Mouse (Mus musculus) neural tube, embryonic 12.5 days (tissue): ENCODE results near the gene Podn. TPM values are rescaled to one million over a fixed set of nuclear protein-coding genes. Genes with fewer than 3 reads are reported as not detected.

ENCODE experiments used
- ATAC-seq: fragments of 200-750 bp; cut with Nextera tagmentation; 2 replicates; pipeline ENCODE4 v1.8.0; 2017; ENCODE audit warnings: low read depth, mild to moderate bottlenecking, moderate TSS enrichment, moderate library complexity; ENCODE audit not compliant: low FRiP score
- H3K27ac ChIP-seq: fragments of 300-500 bp; sonication (generic); 2 replicates; pipeline ENCODE4 v1.5.1; 2016
- H3K27me3 ChIP-seq: fragments of 300-500 bp; sonication (generic); replicated peaks from 2 replicates; pipeline ENCODE4 v1.6.1; 2016; ENCODE audit warnings: mild to moderate bottlenecking
- H3K36me3 ChIP-seq: fragments of 300-500 bp; sonication (generic); 2 replicates; pipeline ENCODE4 v1.6.1; 2016; ENCODE audit warnings: mild to moderate bottlenecking
- H3K4me1 ChIP-seq: fragments of 300-500 bp; sonication (generic); 2 replicates; pipeline ENCODE4 v1.6.1; 2016
- H3K4me2 ChIP-seq: fragments of 300-500 bp; sonication (generic); replicated peaks from 2 replicates; pipeline ENCODE4 v1.6.1; 2016; ENCODE audit warnings: mild to moderate bottlenecking
- H3K4me3 ChIP-seq: fragments of 300-500 bp; sonication (generic); 2 replicates; pipeline ENCODE4 v1.5.1; 2016
- H3K9ac ChIP-seq: fragments of 300-500 bp; sonication (generic); 2 replicates; pipeline ENCODE4 v1.6.1; 2016; ENCODE audit warnings: mild to moderate bottlenecking
- H3K9me3 ChIP-seq: fragments of 300-500 bp; sonication (generic); 2 replicates; pipeline ENCODE4 v1.6.1; 2016; ENCODE audit warnings: mild to moderate bottlenecking
- WGBS: fragments of 180-500 bp; shearing (Covaris S2); methylation state at CpG from one replicate; pipeline ENCODE4 v1.1.7; 2016; 5-methylcytosine and 5-hydroxymethylcytosine counted together
- polyA plus RNA-seq: library from polyadenylated mRNA; unstranded; fragments of >200 nt; fragmentation: Nextera tagmentation; extraction: Ambion mirVana; gene quantifications from 2 replicates; pipeline ENCODE4 v1.2.1, GENCODE M21; 2016

Gene Podn
- polyA plus RNA-seq, 1 experiment from 2014 or later, result 0.20 TPM

- H3K4me3 ChIP-seq, result no peak overlapping the region
- no peaks in the 10 kb centered on the region for H3K4me1 ChIP-seq
- no peak overlapping the region for H3K4me2 ChIP-seq
- H3K9ac ChIP-seq, result no peak overlapping the region
- H3K9me3 ChIP-seq, result no peaks in the 10 kb centered on the region
- H3K27me3 ChIP-seq, result no peaks in the 10 kb centered on the region
- no peak for ATAC-seq
- no peak overlapping the region for H3K27ac ChIP-seq
- WGBS, result 73% methylated on average over 2 of the region's 2 CpGs
- no peaks in the 10 kb centered on the region for H3K36me3 ChIP-seq
Measured at GRCm38 (mm10) chr4:108014466-108014865, 81.8 kb downstream of the Podn start.

- ATAC-seq, result no peak
- 77% methylated on average over 8 of the region's 8 CpGs for WGBS
Measured at GRCm38 (mm10) chr4:108008541-108008940, 87.7 kb downstream of the Podn start.

GRCm38 (mm10) chr4:108007532-108008103, 88.6 kb downstream of the Podn start:
- H3K4me3 ChIP-seq, result no peak overlapping the region
- H3K27ac ChIP-seq, result no peak overlapping the region
- no peaks in the 10 kb centered on the region for H3K4me1 ChIP-seq
- H3K4me2 ChIP-seq, result no peak overlapping the region
- no peak for ATAC-seq
- no peaks in the 10 kb centered on the region for H3K27me3 ChIP-seq
- no peaks in the 10 kb centered on the region for H3K36me3 ChIP-seq
- WGBS, result 82% methylated on average over 7 of the region's 7 CpGs
- no peaks in the 10 kb centered on the region for H3K9me3 ChIP-seq
- H3K9ac ChIP-seq, result no peak overlapping the region

More at GRCm38 (mm10) chr4:108008541-108008940, 87.7 kb downstream of the Podn start:
- Histone ChIP-seq H3K4me3 (no peak overlapping the region), H3K9me3 (no peaks in the 10 kb centered on the region), H3K9ac (no peak overlapping the region), H3K27me3 (no peaks in the 10 kb centered on the region), H3K36me3 (no peaks in the 10 kb centered on the region), H3K27ac (no peak overlapping the region), H3K4me2 (no peak overlapping the region), H3K4me1 (no peaks in the 10 kb centered on the region)

GRCm38 (mm10) chr4:108005328-108005727, 90.9 kb downstream of the Podn start:
- H3K27ac ChIP-seq, result no peak overlapping the region
- no peaks in the 10 kb centered on the region for H3K36me3 ChIP-seq
- 73% methylated on average over 7 of the region's 7 CpGs for WGBS
- no peak overlapping the region for H3K9ac ChIP-seq
- no peaks in the 10 kb centered on the region for H3K9me3 ChIP-seq
- H3K27me3 ChIP-seq, result no peaks in the 10 kb centered on the region
- no peak overlapping the region for H3K4me2 ChIP-seq
- H3K4me3 ChIP-seq, result no peak overlapping the region
- H3K4me1 ChIP-seq, result no peaks in the 10 kb centered on the region
- no peak for ATAC-seq

GRCm38 (mm10) chr4:107999380-107999779, 96.9 kb downstream of the Podn start:
- Histone ChIP-seq H3K4me3 (no peak overlapping the region), H3K4me2 (no peak overlapping the region), H3K9me3 (no peaks in the 10 kb centered on the region), H3K36me3 (no peaks in the 10 kb centered on the region), H3K4me1 (no peaks in the 10 kb centered on the region), H3K9ac (no peak overlapping the region), H3K27me3 (no peaks in the 10 kb centered on the region), H3K27ac (no peak overlapping the region)
- WGBS, result 82% methylated on average over 1 of the region's 1 CpGs
- ATAC-seq, result no peak

- Histone ChIP-seq H3K9ac (no peak overlapping the region), H3K4me2 (no peak overlapping the region), H3K36me3 (no peaks in the 10 kb centered on the region), H3K9me3 (no peaks in the 10 kb centered on the region), H3K27ac (no peak overlapping the region), H3K4me1 (no peaks in the 10 kb centered on the region), H3K4me3 (no peak overlapping the region), H3K27me3 (no peaks in the 10 kb centered on the region)
- no peak for ATAC-seq
- WGBS, result 54% methylated on average over 11 of the region's 11 CpGs
Measured at GRCm38 (mm10) chr4:107998641-107999332, 97.5 kb downstream of the Podn start.

- H3K36me3 ChIP-seq, result no peaks in the 10 kb centered on the region
- WGBS, result 92% methylated on average over 9 of the region's 9 CpGs
- no peak overlapping the region for H3K4me2 ChIP-seq
- H3K27me3 ChIP-seq, result no peaks in the 10 kb centered on the region
- no peak overlapping the region for H3K27ac ChIP-seq
- no peaks in the 10 kb centered on the region for H3K4me1 ChIP-seq
- H3K4me3 ChIP-seq, result no peak overlapping the region
- H3K9ac ChIP-seq, result no peak overlapping the region
- no peaks in the 10 kb centered on the region for H3K9me3 ChIP-seq
- no peak for ATAC-seq
Measured at GRCm38 (mm10) chr4:107996418-107996986, 99.7 kb downstream of the Podn start.

GRCm38 (mm10) chr4:107995727-107996126, 100.5 kb downstream of the Podn start:
- Histone ChIP-seq H3K36me3 (no peaks in the 10 kb centered on the region), H3K9me3 (no peaks in the 10 kb centered on the region), H3K4me2 (no peak overlapping the region), H3K9ac (no peak overlapping the region), H3K4me1 (no peaks in the 10 kb centered on the region), H3K27ac (no peak overlapping the region), H3K27me3 (no peaks in the 10 kb centered on the region), H3K4me3 (no peak overlapping the region)
- 91% methylated on average over 6 of the region's 6 CpGs for WGBS
- no peak for ATAC-seq

- 92% methylated on average over 6 of the region's 6 CpGs for WGBS
- no peak overlapping the region for H3K27ac ChIP-seq
- no peaks in the 10 kb centered on the region for H3K9me3 ChIP-seq
- H3K27me3 ChIP-seq, result no peaks in the 10 kb centered on the region
- no peak overlapping the region for H3K4me3 ChIP-seq
- H3K9ac ChIP-seq, result no peak overlapping the region
- no peak overlapping the region for H3K4me2 ChIP-seq
- H3K4me1 ChIP-seq, result no peaks in the 10 kb centered on the region
- ATAC-seq, result no peak
- no peaks in the 10 kb centered on the region for H3K36me3 ChIP-seq
Measured at GRCm38 (mm10) chr4:107995011-107995410, 101.2 kb downstream of the Podn start.

- H3K9me3 ChIP-seq, result no peaks in the 10 kb centered on the region
- no peaks in the 10 kb centered on the region for H3K36me3 ChIP-seq
- H3K27ac ChIP-seq, result no peak overlapping the region
- H3K4me1 ChIP-seq, result no peaks in the 10 kb centered on the region
- no peaks in the 10 kb centered on the region for H3K27me3 ChIP-seq
- ATAC-seq, result no peak
- 40% methylated on average over 6 of the region's 6 CpGs for WGBS
- no peak overlapping the region for H3K9ac ChIP-seq
- H3K4me2 ChIP-seq, result no peak overlapping the region
- no peak overlapping the region for H3K4me3 ChIP-seq
Measured at GRCm38 (mm10) chr4:107991879-107992278, 104.4 kb downstream of the Podn start.

- Histone ChIP-seq H3K9me3 (no peaks in the 10 kb centered on the region), H3K9ac (no peak overlapping the region), H3K4me1 (no peaks in the 10 kb centered on the region), H3K4me3 (no peak overlapping the region), H3K36me3 (no peaks in the 10 kb centered on the region), H3K4me2 (no peak overlapping the region), H3K27ac (no peak overlapping the region), H3K27me3 (no peaks in the 10 kb centered on the region)
- WGBS, result 84% methylated on average over 5 of the region's 5 CpGs
- no peak for ATAC-seq
Measured at GRCm38 (mm10) chr4:107990818-107991217, 105.4 kb downstream of the Podn start.

- Histone ChIP-seq H3K36me3 (no peaks in the 10 kb centered on the region), H3K4me2 (no peak overlapping the region), H3K4me1 (no peaks in the 10 kb centered on the region), H3K9me3 (no peaks in the 10 kb centered on the region), H3K27me3 (no peaks in the 10 kb centered on the region), H3K4me3 (no peak overlapping the region), H3K9ac (no peak overlapping the region), H3K27ac (no peak overlapping the region)
- 70% methylated on average over 8 of the region's 8 CpGs for WGBS
- ATAC-seq, result no peak
Measured at GRCm38 (mm10) chr4:107988931-107989330, 107.3 kb downstream of the Podn start.
